Mouse (Mus musculus) adrenal gland, postnatal 4 days (tissue): ENCODE measurements around the gene Mpdu1. TPM values are rescaled to one million over a fixed set of nuclear protein-coding genes. Genes with fewer than 3 reads are reported as not detected.
"Not testable (repeated sequence)": the region's sequence is repeated elsewhere in the genome, so short reads cannot be mapped to it uniquely, and the experiment has no call there.

Experiments used
- DNase-seq, 2 experiments: peaks; one replicate each; pipeline ENCODE4 v3.0.0; 2021 to 2022; ENCODE audit warnings: low spot score in 2 of 2, mixed read lengths in 2 of 2
- long read RNA-seq, 2 experiments: library from polyadenylated mRNA; stranded (forward); transcript quantifications; one replicate each; pipeline ENCODE4 v2.0.0; 2021
- total RNA-seq, 2 experiments: library from RNA; stranded (reverse); gene quantifications; 2 replicates each; pipeline ENCODE4 v1.2.3; 2021

The Mpdu1 gene
- 100 to 1,000 TPM; 107 to 119 TPM for total RNA-seq
- long read RNA-seq, experiment 1, transcript Mpdu1-201 (7 exons, 1,321 nt) = major isoform, 56 of 70 reads
- long read RNA-seq, experiment 1, partial matches to known transcripts = 3 of 70 reads
- long read RNA-seq, experiment 1, other reads (novel, unspliced or antisense) = 7 of 70 reads
- long read RNA-seq, experiment 2, transcript Mpdu1-201 (7 exons, 1,321 nt) = major isoform, 94 of 127 reads
- long read RNA-seq, experiment 2, partial matches to known transcripts = 7 of 127 reads
- long read RNA-seq, experiment 2, other reads (novel, unspliced or antisense) = 18 of 127 reads

GRCm38 (mm10) chr11:69662213-69662966, at the start of gene Mpdu1:
Gene Mpdu1 (minus strand): TSS chr11:69662642.
- DNase-seq = peak; percentile 77 to 92

- DNase-seq = no peak
Observed at GRCm38 (mm10) chr11:69711082-69711481, 48.6 kb upstream of the Mpdu1 start.

- no peak for DNase-seq
Observed at GRCm38 (mm10) chr11:69710470-69710869, 48.0 kb upstream of the Mpdu1 start.

GRCm38 (mm10) chr11:69709554-69710446, 47.4 kb upstream of the Mpdu1 start:
- no peak for DNase-seq

GRCm38 (mm10) chr11:69708614-69709265, 46.3 kb upstream of the Mpdu1 start:
- DNase-seq = no peak

GRCm38 (mm10) chr11:69707873-69708381, 45.5 kb upstream of the Mpdu1 start:
- DNase-seq = no peak

- no peak for DNase-seq
Observed at GRCm38 (mm10) chr11:69707480-69707847, 45.0 kb upstream of the Mpdu1 start.

- peak in 1 of 2 experiments; percentile 47 for DNase-seq
Observed at GRCm38 (mm10) chr11:69706775-69707479, 44.5 kb upstream of the Mpdu1 start.

- DNase-seq = no peak
Observed at GRCm38 (mm10) chr11:69704613-69705010, 42.2 kb upstream of the Mpdu1 start.

GRCm38 (mm10) chr11:69703814-69704612, 41.6 kb upstream of the Mpdu1 start:
- no peak for DNase-seq

GRCm38 (mm10) chr11:69703381-69703780, 40.9 kb upstream of the Mpdu1 start:
- DNase-seq = not testable (repeated sequence)

- DNase-seq = not testable (repeated sequence)
Observed at GRCm38 (mm10) chr11:69702886-69703285, 40.4 kb upstream of the Mpdu1 start.

- no peak for DNase-seq
Observed at GRCm38 (mm10) chr11:69699595-69699994, 37.2 kb upstream of the Mpdu1 start.

- no peak for DNase-seq
Observed at GRCm38 (mm10) chr11:69698574-69698973, 36.1 kb upstream of the Mpdu1 start.

GRCm38 (mm10) chr11:69697396-69697795, 35.0 kb upstream of the Mpdu1 start:
- no peak for DNase-seq

GRCm38 (mm10) chr11:69695361-69696181, 33.1 kb upstream of the Mpdu1 start, which contains the start of the genes Tnfsf12 and Tnfsfm13:
Gene Tnfsf12 (minus strand): TSS chr11:69695849.
Gene Tnfsfm13 (minus strand): TSS chr11:69696098.
- DNase-seq = peak; percentile 46 to 62

- no peak for DNase-seq
Observed at GRCm38 (mm10) chr11:69695046-69695360, 32.6 kb upstream of the Mpdu1 start.

GRCm38 (mm10) chr11:69693421-69693965, 31.1 kb upstream of the Mpdu1 start:
- no peak for DNase-seq
